In the genomic region with DNA sequence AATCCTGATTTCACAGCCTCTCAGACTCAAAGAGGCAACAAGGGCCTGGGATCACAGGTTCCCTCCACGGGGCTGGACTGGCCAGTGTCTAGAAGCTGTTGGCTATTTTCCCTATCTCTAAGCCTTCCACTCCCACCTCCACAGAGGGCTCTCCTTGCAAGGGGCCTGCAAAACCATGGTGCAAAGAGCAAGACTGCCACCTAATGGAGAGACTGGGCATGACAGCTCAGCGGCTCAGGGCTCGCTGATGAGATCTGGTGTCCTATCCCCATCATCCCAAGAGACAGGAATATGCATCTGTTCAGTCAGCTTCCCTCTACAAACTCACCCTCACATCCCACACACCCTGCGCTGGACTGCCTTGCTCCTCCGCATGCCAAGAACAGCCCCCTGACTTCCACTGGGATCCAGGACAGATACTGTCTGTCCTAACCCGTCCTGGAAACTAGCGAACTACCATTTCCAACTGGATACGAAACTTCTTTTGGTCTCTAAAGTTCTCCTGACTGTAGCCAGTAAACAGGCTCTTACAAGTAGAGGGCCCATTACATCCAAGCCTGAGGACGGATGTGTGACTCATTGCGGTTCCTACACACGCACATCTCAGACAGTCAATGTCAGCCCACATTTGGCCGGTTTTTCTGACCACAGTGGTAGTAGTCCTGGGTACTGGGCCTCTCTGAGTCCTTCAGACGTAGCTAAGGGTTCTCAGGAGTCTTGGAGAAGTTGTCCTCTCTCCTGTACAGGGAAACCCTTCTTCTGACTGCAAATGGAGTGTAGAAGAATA, we compare ENCODE assay signal across 9 mouse cellular contexts. TPM values are rescaled to one million over a fixed set of nuclear protein-coding genes. Genes with fewer than 3 reads are reported as not detected.
DNase-seq lines count a peak whose midpoint lies in the region; ATAC-seq and TF ChIP-seq lines count a peak whose summit lies in the region.
"Had no signal": no experiment of that assay in that cellular context is flagged by ENCODE, and none has a peak within 500 bp of the region (broad histone marks: within the 10 kb centered on the region; RNA-seq: fewer than 3 reads in every experiment).

No protein-coding gene starts in this region.

- H3K36me3 ChIP-seq in kidney, embryonic 14.5 days (ENCODE audit: control insufficient read depth, insufficient read depth, low read length) = no peaks in the 10 kb centered on the region
- no peaks in the 10 kb centered on the region for H3K36me3 ChIP-seq in forebrain, postnatal 0 days (ENCODE audit: insufficient read depth)
- H3K36me3 ChIP-seq in liver, postnatal 0 days (replicated peaks; ENCODE audit: insufficient read depth, low read length) = peaks cover 21% of the 10 kb centered on the region

- no peak for TF ChIP-seq EP300 in liver, postnatal 0 days (IDR thresholded peaks at IDR 0.05; ENCODE audit: low read depth)

- TF ChIP-seq CTCF in forebrain, postnatal 0 days (IDR thresholded peaks at IDR 0.05; ENCODE audit: low read depth) = peak; percentile 97
- peak; percentile 95 for TF ChIP-seq CTCF in liver, postnatal 0 days (IDR thresholded peaks at IDR 0.05; ENCODE audit: low read depth)
- TF ChIP-seq CTCF in olfactory bulb, adult 2 months (IDR thresholded peaks at IDR 0.05; ENCODE audit: insufficient read depth, low read depth, low read length) = peak; percentile 94

- H3K27me3 ChIP-seq in kidney, embryonic 14.5 days (ENCODE audit: control insufficient read depth, insufficient read depth, low read length) = no peaks in the 10 kb centered on the region
- no peaks in the 10 kb centered on the region for H3K27me3 ChIP-seq in forebrain, postnatal 0 days (ENCODE audit: insufficient read depth, low read length)
- H3K27me3 ChIP-seq in liver, postnatal 0 days (ENCODE audit: insufficient read depth, low read length) = no peaks in the 10 kb centered on the region

- no peak for ATAC-seq in kidney, embryonic 14.5 days (ENCODE audit: low FRiP score, low TSS enrichment)
- ATAC-seq in forebrain, postnatal 0 days = peak; percentile 25; the same call in 1 of the 2 replicates
- no peak for ATAC-seq in liver, postnatal 0 days

- peak; percentile 48 for DNase-seq in kidney, adult 11 months
- DNase-seq in brain, adult 2 months (ENCODE audit: low read depth, low spot score) = peak; percentile 82
- peak; percentile 85 for DNase-seq in forebrain, postnatal 0 days
- peak; percentile 64 for DNase-seq in kidney, adult 9 months
- DNase-seq in liver, postnatal 0 days = peak; percentile 87
- DNase-seq in thymus, postnatal 10 days (ENCODE audit: low spot score in 2 of 2) = peak; percentile 34 to 73

- no peak overlapping the region for H3K9ac ChIP-seq in kidney, embryonic 14.5 days (ENCODE audit: low read depth, low read length)
- no peak overlapping the region for H3K9ac ChIP-seq in forebrain, postnatal 0 days
- H3K9ac ChIP-seq in liver, postnatal 0 days (replicated peaks) = no peak overlapping the region

- 54% methylated on average over 13 of the region's 13 CpGs for WGBS in kidney, embryonic 14.5 days
- WGBS in forebrain, postnatal 0 days = 58% methylated on average over 13 of the region's 13 CpGs
- 58% methylated on average over 13 of the region's 13 CpGs for WGBS in liver, postnatal 0 days (ENCODE audit: insufficient replicate concordance)
- WGBS in olfactory bulb, adult 2 months = 64% methylated on average over 13 of the region's 13 CpGs

- H3K9me3 ChIP-seq in kidney, embryonic 14.5 days (ENCODE audit: control insufficient read depth, low read length) = 0 out of 2 replicates have a peak, but pooled peaks cover 2% of the 10 kb centered on the region
- H3K9me3 ChIP-seq in forebrain, postnatal 0 days (ENCODE audit: low read length) = no peaks in the 10 kb centered on the region
- no peaks in the 10 kb centered on the region for H3K9me3 ChIP-seq in liver, postnatal 0 days (ENCODE audit: low read length)

- H3K4me3 ChIP-seq in kidney, embryonic 14.5 days (ENCODE audit: low read length) = no peak overlapping the region
- H3K4me3 ChIP-seq in forebrain, postnatal 0 days (ENCODE audit: low read depth, low read length) = no peak overlapping the region
- no peak overlapping the region for H3K4me3 ChIP-seq in liver, postnatal 0 days (ENCODE audit: low read depth, low read length)
- H3K4me3 ChIP-seq in olfactory bulb, adult 2 months (ENCODE audit: insufficient read depth, low read depth, low read length) = no peak overlapping the region
- H3K4me3 ChIP-seq: erythroblast, embryonic 14.5 days had no signal

- H3K4me2 ChIP-seq in kidney, embryonic 14.5 days (replicated peaks; ENCODE audit: low read depth, low read length) = no peak overlapping the region
- no peak overlapping the region for H3K4me2 ChIP-seq in forebrain, postnatal 0 days (ENCODE audit: low read depth)
- H3K4me2 ChIP-seq in liver, postnatal 0 days (ENCODE audit: low read depth, low read length) = no peak overlapping the region

- H3K4me1 ChIP-seq in kidney, embryonic 14.5 days (ENCODE audit: control insufficient read depth, insufficient read depth, low read length) = no peaks in the 10 kb centered on the region
- 0 out of 2 replicates have a peak, but pooled peaks cover 3% of the 10 kb centered on the region for H3K4me1 ChIP-seq in forebrain, postnatal 0 days (ENCODE audit: insufficient read depth)
- peaks cover 6% of the 10 kb centered on the region; the same call in 1 of the 2 replicates for H3K4me1 ChIP-seq in liver, postnatal 0 days (ENCODE audit: insufficient read depth)
- no peaks in the 10 kb centered on the region for H3K4me1 ChIP-seq in olfactory bulb, adult 2 months (ENCODE audit: control insufficient read depth, insufficient read depth, low read length)

- no peak for TF ChIP-seq POLR2A in olfactory bulb, adult 2 months (IDR thresholded peaks at IDR 0.05; ENCODE audit: insufficient read depth, low read depth, low read length)

- H3K27ac ChIP-seq in kidney, embryonic 14.5 days (ENCODE audit: low read depth, low read length) = no peak overlapping the region
- H3K27ac ChIP-seq in forebrain, postnatal 0 days (ENCODE audit: low read depth, low read length) = no peak overlapping the region
- no peak overlapping the region for H3K27ac ChIP-seq in liver, postnatal 0 days (ENCODE audit: low read depth)
- no peak overlapping the region for H3K27ac ChIP-seq in olfactory bulb, adult 2 months (ENCODE audit: insufficient read depth, low read depth, low read length)

RNA-seq across cellular contexts. Expression of gene Mrm1, which starts 5.4 kb away (rescaled TPM):
- polyA plus RNA-seq in kidney, embryonic 14.5 days (2014; fragmentation: Nextera tagmentation; extraction: Ambion mirVana) = 8.4 and 12.6 TPM in 2 replicates
- 14.6 and 18.2 TPM in 2 replicates for total RNA-seq in forebrain, postnatal 0 days (2014; rRNA removed)
- polyA plus RNA-seq in forebrain, postnatal 0 days (2015; fragmentation: Nextera tagmentation; extraction: Ambion mirVana) = 12.1 and 12.8 TPM in 2 replicates
- 7.4 and 8.4 TPM in 2 replicates for polyA plus RNA-seq in liver, postnatal 0 days (2015; fragmentation: Nextera tagmentation; extraction: Ambion mirVana)
- not detected in 2 replicates for polyA plus RNA-seq in olfactory bulb, adult 2 months (2012; ENCODE audit: insufficient read depth, insufficient read length, low replicate concordance, missing spikeins)

RNA-seq across cellular contexts. Expression of gene Dhrs11, which starts 14.9 kb away (rescaled TPM):
- 8.3 and 10.4 TPM in 2 replicates for polyA plus RNA-seq in kidney, embryonic 14.5 days (2014; fragmentation: Nextera tagmentation; extraction: Ambion mirVana)
- total RNA-seq in forebrain, postnatal 0 days (2014; rRNA removed) = 4.8 and 8.3 TPM in 2 replicates
- 7.8 TPM in 2 replicates for polyA plus RNA-seq in forebrain, postnatal 0 days (2015; fragmentation: Nextera tagmentation; extraction: Ambion mirVana)
- 86.1 and 91.1 TPM in 2 replicates for polyA plus RNA-seq in liver, postnatal 0 days (2015; fragmentation: Nextera tagmentation; extraction: Ambion mirVana)
- not detected in 2 replicates for polyA plus RNA-seq in olfactory bulb, adult 2 months (2012; ENCODE audit: insufficient read depth, insufficient read length, low replicate concordance, missing spikeins)

RNA-seq across cellular contexts. Expression of gene Ggnbp2, which starts 56.7 kb away (rescaled TPM):
- polyA plus RNA-seq in kidney, embryonic 14.5 days (2014; fragmentation: Nextera tagmentation; extraction: Ambion mirVana) = 68.7 and 74.7 TPM in 2 replicates
- total RNA-seq in forebrain, postnatal 0 days (2014; rRNA removed) = 58.4 and 70.8 TPM in 2 replicates
- polyA plus RNA-seq in forebrain, postnatal 0 days (2015; fragmentation: Nextera tagmentation; extraction: Ambion mirVana) = 47.6 and 68.2 TPM in 2 replicates
- 44.7 and 56.3 TPM in 2 replicates for polyA plus RNA-seq in liver, postnatal 0 days (2015; fragmentation: Nextera tagmentation; extraction: Ambion mirVana)
- polyA plus RNA-seq in olfactory bulb, adult 2 months (2012; ENCODE audit: insufficient read depth, insufficient read length, low replicate concordance, missing spikeins) = 522 TPM in 1 of 2 replicates, not detected in the other
